Mouse (Mus musculus) neural tube, embryonic 13.5 days (tissue): ENCODE data around the gene Plod3. TPM values are rescaled to one million over a fixed set of nuclear protein-coding genes. Genes with fewer than 3 reads are reported as not detected.
"Not testable (repeated sequence)": the region's sequence is repeated elsewhere in the genome, so short reads cannot be mapped to it uniquely, and the experiment has no call there.

ENCODE experiments used
- ATAC-seq: fragments of 200-750 bp; cut with Nextera tagmentation; 2 replicates; pipeline ENCODE4 v1.8.0; 2017; ENCODE audit warnings: low read depth, mild to moderate bottlenecking, moderate TSS enrichment, moderate library complexity
- H3K27ac ChIP-seq: fragments of 300-500 bp; sonication (generic); replicated peaks from 2 replicates; pipeline ENCODE4 v1.5.1; 2015; ENCODE audit warnings: moderate library complexity, mild to moderate bottlenecking, inconsistent platforms
- H3K27me3 ChIP-seq: fragments of 300-500 bp; sonication (generic); 2 replicates; pipeline ENCODE4 v1.6.1; 2015; ENCODE audit warnings: mild to moderate bottlenecking, inconsistent platforms
- H3K36me3 ChIP-seq: fragments of 300-500 bp; sonication (generic); 2 replicates; pipeline ENCODE4 v1.6.1; 2015; ENCODE audit warnings: mild to moderate bottlenecking, inconsistent platforms
- H3K4me1 ChIP-seq: fragments of 300-500 bp; sonication (generic); replicated peaks from 2 replicates; pipeline ENCODE4 v1.6.1; 2015; ENCODE audit warnings: inconsistent platforms
- H3K4me2 ChIP-seq: fragments of 300-500 bp; sonication (generic); 2 replicates; pipeline ENCODE4 v1.6.1; 2015; ENCODE audit warnings: inconsistent platforms, mild to moderate bottlenecking, moderate library complexity
- H3K4me3 ChIP-seq: fragments of 300-500 bp; sonication (generic); 2 replicates; pipeline ENCODE4 v1.5.1; 2015; ENCODE audit warnings: mild to moderate bottlenecking, inconsistent platforms
- H3K9ac ChIP-seq: fragments of 300-500 bp; sonication (generic); 2 replicates; pipeline ENCODE4 v1.6.1; 2015; ENCODE audit warnings: moderate library complexity, mild to moderate bottlenecking, inconsistent platforms
- H3K9me3 ChIP-seq: fragments of 300-500 bp; sonication (generic); 2 replicates; pipeline ENCODE4 v1.6.1; 2016; ENCODE audit warnings: inconsistent platforms
- WGBS: fragments of 180-500 bp; shearing (Covaris S2); methylation state at CpG from one replicate; pipeline ENCODE4 v1.1.7; 2015; 5-methylcytosine and 5-hydroxymethylcytosine counted together
- polyA plus RNA-seq: library from polyadenylated mRNA; unstranded; fragments of >200 nt; fragmentation: Nextera tagmentation; extraction: Ambion mirVana; gene quantifications from 2 replicates; pipeline ENCODE4 v1.2.1, GENCODE M21; 2015

Plod3 gene
- polyA plus RNA-seq = 34.5 and 41.7 TPM in 2 replicates

- Histone ChIP-seq H3K4me2 (peak within 1 kb of the TSS; percentile 86), H3K4me3 (peak within 1 kb of the TSS; percentile 56), H3K9me3 (no peaks in the 10 kb centered on the region), H3K36me3 (peaks cover 52% of the 10 kb centered on the region), H3K27me3 (no peaks in the 10 kb centered on the region), H3K27ac (peak within 1 kb of the TSS; percentile 97), H3K9ac (peak within 1 kb of the TSS; percentile 97), H3K4me1 (peaks cover 25% of the 10 kb centered on the region)
- ATAC-seq = peak; percentile 90
- WGBS = under 1% methylated on average over 26 of the region's 26 CpGs
Measured at GRCm38 (mm10) chr5:136986695-136987137, at the start of gene Plod3. Gene Plod3 (plus strand): TSS chr5:136987019.

GRCm38 (mm10) chr5:136937621-136938020, 49.2 kb upstream of the Plod3 start:
- no peak for ATAC-seq
- no peak overlapping the region for H3K27ac ChIP-seq
- H3K9me3 ChIP-seq = 0 out of 2 replicates have a peak, but pooled peaks cover 3% of the 10 kb centered on the region
- H3K36me3 ChIP-seq = no peaks in the 10 kb centered on the region
- H3K9ac ChIP-seq = no peak overlapping the region
- no peaks in the 10 kb centered on the region for H3K4me1 ChIP-seq
- WGBS = 93% methylated on average over 5 of the region's 5 CpGs
- no peak overlapping the region for H3K4me2 ChIP-seq
- no peaks in the 10 kb centered on the region for H3K27me3 ChIP-seq
- no peak overlapping the region for H3K4me3 ChIP-seq

- ATAC-seq = no peak
- no peak overlapping the region for H3K4me2 ChIP-seq
- 65% methylated on average over 7 of the region's 7 CpGs for WGBS
- no peak overlapping the region for H3K9ac ChIP-seq
- H3K4me3 ChIP-seq = no peak overlapping the region
- H3K27me3 ChIP-seq = no peaks in the 10 kb centered on the region
- 0 out of 2 replicates have a peak, but pooled peaks cover 3% of the 10 kb centered on the region for H3K9me3 ChIP-seq
- no peaks in the 10 kb centered on the region for H3K36me3 ChIP-seq
- no peaks in the 10 kb centered on the region for H3K4me1 ChIP-seq
- H3K27ac ChIP-seq = no peak overlapping the region
Measured at GRCm38 (mm10) chr5:136939284-136939683, 47.5 kb upstream of the Plod3 start.

- not testable (repeated sequence) for H3K27ac ChIP-seq, H3K27me3 ChIP-seq, H3K9ac ChIP-seq, ATAC-seq, H3K9me3 ChIP-seq, H3K4me1 ChIP-seq, H3K4me3 ChIP-seq, H3K36me3 ChIP-seq, H3K4me2 ChIP-seq
- 90% methylated on average over 6 of the region's 6 CpGs for whole genome bisulfite sequencing
Measured at GRCm38 (mm10) chr5:136940029-136940428, 46.8 kb upstream of the Plod3 start.

- Histone ChIP-seq H3K9ac (no peak overlapping the region), H3K4me2 (no peak overlapping the region), H3K4me1 (no peaks in the 10 kb centered on the region), H3K27ac (no peak overlapping the region), H3K27me3 (no peaks in the 10 kb centered on the region), H3K36me3 (no peaks in the 10 kb centered on the region), H3K9me3 (0 out of 2 replicates have a peak, but pooled peaks cover 3% of the 10 kb centered on the region), H3K4me3 (no peak overlapping the region)
- WGBS = 91% methylated on average over 12 of the region's 12 CpGs
- ATAC-seq = no peak
Measured at GRCm38 (mm10) chr5:136940845-136941560, 45.8 kb upstream of the Plod3 start.

GRCm38 (mm10) chr5:136942781-136943180, 44.0 kb upstream of the Plod3 start:
- WGBS = 86% methylated on average over 3 of the region's 3 CpGs
- Histone ChIP-seq H3K36me3 (no peaks in the 10 kb centered on the region), H3K27me3 (no peaks in the 10 kb centered on the region), H3K4me1 (no peaks in the 10 kb centered on the region), H3K9me3 (0 out of 2 replicates have a peak, but pooled peaks cover 3% of the 10 kb centered on the region), H3K4me2 (no peak overlapping the region), H3K27ac (no peak overlapping the region), H3K4me3 (no peak overlapping the region), H3K9ac (no peak overlapping the region)
- ATAC-seq = no peak

GRCm38 (mm10) chr5:136943382-136943781, 43.4 kb upstream of the Plod3 start:
- no peaks in the 10 kb centered on the region for H3K27me3 ChIP-seq
- 0 out of 2 replicates have a peak, but pooled peaks cover 3% of the 10 kb centered on the region for H3K9me3 ChIP-seq
- 78% methylated on average over 2 of the region's 2 CpGs for WGBS
- H3K36me3 ChIP-seq = no peaks in the 10 kb centered on the region
- H3K4me3 ChIP-seq = no peak overlapping the region
- ATAC-seq = no peak
- no peak overlapping the region for H3K9ac ChIP-seq
- H3K4me1 ChIP-seq = no peaks in the 10 kb centered on the region
- H3K4me2 ChIP-seq = no peak overlapping the region
- no peak overlapping the region for H3K27ac ChIP-seq

GRCm38 (mm10) chr5:136945084-136945483, 41.7 kb upstream of the Plod3 start:
- Histone ChIP-seq H3K9ac (no peak overlapping the region), H3K4me1 (no peaks in the 10 kb centered on the region), H3K9me3 (no peaks in the 10 kb centered on the region), H3K36me3 (no peaks in the 10 kb centered on the region), H3K4me2 (no peak overlapping the region), H3K27ac (no peak overlapping the region), H3K4me3 (no peak overlapping the region), H3K27me3 (no peaks in the 10 kb centered on the region)
- no peak for ATAC-seq
- 83% methylated on average over 12 of the region's 12 CpGs for WGBS

GRCm38 (mm10) chr5:136947874-136948273, 38.9 kb upstream of the Plod3 start:
- Histone ChIP-seq H3K4me2 (no peak overlapping the region), H3K9me3 (no peaks in the 10 kb centered on the region), H3K36me3 (no peaks in the 10 kb centered on the region), H3K4me1 (no peaks in the 10 kb centered on the region), H3K9ac (no peak overlapping the region), H3K4me3 (no peak overlapping the region), H3K27ac (no peak overlapping the region), H3K27me3 (no peaks in the 10 kb centered on the region)
- ATAC-seq = no peak

GRCm38 (mm10) chr5:136949551-136950336, 37.1 kb upstream of the Plod3 start:
- H3K4me2 ChIP-seq, H3K36me3 ChIP-seq, H3K27ac ChIP-seq, H3K4me3 ChIP-seq, H3K9ac ChIP-seq, H3K27me3 ChIP-seq, H3K9me3 ChIP-seq, ATAC-seq: not testable (repeated sequence)
- peaks cover 12% of the 10 kb centered on the region for H3K4me1 ChIP-seq
- WGBS = 86% methylated on average over 14 of the region's 14 CpGs

- no peak for ATAC-seq
- H3K27me3 ChIP-seq = no peaks in the 10 kb centered on the region
- no peak overlapping the region for H3K4me3 ChIP-seq
- H3K4me2 ChIP-seq = no peak overlapping the region
- no peaks in the 10 kb centered on the region for H3K36me3 ChIP-seq
- no peak overlapping the region for H3K9ac ChIP-seq
- no peaks in the 10 kb centered on the region for H3K9me3 ChIP-seq
- 93% methylated on average over 6 of the region's 6 CpGs for WGBS
- H3K4me1 ChIP-seq = peaks cover 20% of the 10 kb centered on the region
- H3K27ac ChIP-seq = no peak overlapping the region
Measured at GRCm38 (mm10) chr5:136950521-136950920, 36.3 kb upstream of the Plod3 start.

GRCm38 (mm10) chr5:136952153-136952552, 34.7 kb upstream of the Plod3 start:
- ATAC-seq = no peak
- Histone ChIP-seq H3K9me3 (no peaks in the 10 kb centered on the region), H3K27me3 (no peaks in the 10 kb centered on the region), H3K4me3 (no peak overlapping the region), H3K4me1 (peaks cover 24% of the 10 kb centered on the region), H3K4me2 (peak overlapping the region; percentile 74), H3K36me3 (peaks cover 5% of the 10 kb centered on the region; the same call in 1 of the 2 replicates), H3K9ac (no peak overlapping the region), H3K27ac (no peak overlapping the region)
- WGBS = 82% methylated on average over 4 of the region's 4 CpGs
